ENCODE assay signal across 12 mouse cellular contexts in the genomic region with DNA sequence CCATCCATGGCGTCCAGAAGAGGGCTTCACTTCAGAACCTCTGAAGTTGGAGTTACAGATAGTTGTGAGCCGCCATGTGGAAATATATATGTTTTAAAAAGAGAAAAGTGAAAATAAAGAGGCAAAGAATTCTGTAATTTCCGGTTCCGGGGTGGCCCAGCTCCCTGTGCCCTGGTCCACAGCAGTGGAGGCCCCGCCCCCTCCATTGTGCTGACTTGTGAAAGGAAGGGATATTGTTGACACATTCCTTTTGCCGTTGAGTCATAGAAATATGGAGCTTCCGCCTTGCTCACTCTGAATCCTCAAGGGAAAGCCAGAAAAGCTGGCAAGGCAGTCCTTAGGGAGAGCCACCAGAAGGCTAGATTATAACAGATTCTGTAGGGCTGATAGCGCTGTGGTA. TPM values are rescaled to one million over a fixed set of nuclear protein-coding genes. Genes with fewer than 3 reads are reported as not detected.
DNase-seq lines count a peak whose midpoint lies in the region; TF ChIP-seq lines count a peak whose summit lies in the region.
"Had no signal": no experiment of that assay in that cellular context is flagged by ENCODE, and none has a peak within 500 bp of the region (broad histone marks: within the 10 kb centered on the region; RNA-seq: fewer than 3 reads in every experiment).

No protein-coding gene starts in this region.

- peak; percentile 54 for DNase-seq in kidney, postnatal 10 days
- no peak for DNase-seq in kidney, adult 18-20 months
- peak; percentile 21 to 43 for DNase-seq in heart, postnatal 14 days
- DNase-seq in lung, adult 2 months, result peak; percentile 56
- DNase-seq in urinary bladder, adult 2 months (ENCODE audit: low spot score), result peak; percentile 34
- DNase-seq in left cerebral cortex, adult 8-10 months (ENCODE audit: low spot score in 2 of 2), result no peak
- DNase-seq in embryo, embryonic 10.5 days (ENCODE audit: low spot score), result no peak
- no peak for DNase-seq in right cerebral cortex, postnatal 4 days
- DNase-seq: cerebellum, adult 11-12 months had no signal

- intact Hi-C loops in heart, postnatal 14 days (cut with DNase I), result no loop called here

- H3K4me1 ChIP-seq in lung, adult 2 months (ENCODE audit: control insufficient read depth, insufficient read depth, low read length), result peaks cover 6% of the 10 kb centered on the region
- H3K4me1 ChIP-seq: liver, embryonic 15.5 days had no signal

- no peak for TF ChIP-seq POLR2A in lung, adult 2 months (IDR thresholded peaks at IDR 0.05; ENCODE audit: borderline replicate concordance, extremely low read depth, low read depth, low read length)

- no peak for TF ChIP-seq CTCF in lung, adult 2 months (IDR thresholded peaks at IDR 0.05; ENCODE audit: insufficient read depth, low read length)

- 45% methylated on average over 8 of the region's 8 CpGs for WGBS in lung, adult 2 months

- peak overlapping the region; percentile 36 for H3K4me3 ChIP-seq in lung, adult 2 months (replicated peaks; ENCODE audit: extremely low read depth, low read depth, low read length)
- H3K4me3 ChIP-seq: erythroblast, embryonic 14.5 days; liver, embryonic 15.5 days had no signal

RNA-seq across cellular contexts. Expression of a gene that starts 9.5 kb away (rescaled TPM):
- total RNA-seq in heart, postnatal 14 days (2021), result under 1 TPM; 0.12 to 0.20 TPM
- polyA plus RNA-seq in lung, adult 2 months (2012; rRNA removed), result 6.0 TPM in 2 replicates
- 0.11 and 0.16 TPM in 2 replicates for polyA plus RNA-seq in urinary bladder, adult 2 months (2012; rRNA removed)
- not detected for total RNA-seq in left cerebral cortex, adult 8-10 months (2022)
- total RNA-seq: layer of hippocampus, postnatal 10 days had no signal
- polyA plus RNA-seq: erythroblast, embryonic 14.5 days; liver, embryonic 15.5 days had no signal

RNA-seq across cellular contexts. Expression of a gene that starts 52.5 kb away (rescaled TPM):
- total RNA-seq in heart, postnatal 14 days (2021), result 10 to 100 TPM; 92.0 to 94.3 TPM
- polyA plus RNA-seq in lung, adult 2 months (2012; rRNA removed), result 17.4 and 24.2 TPM in 2 replicates
- 28.2 and 47.5 TPM in 2 replicates for polyA plus RNA-seq in urinary bladder, adult 2 months (2012; rRNA removed)
- 100 to 1,000 TPM; 137 to 157 (median 145) TPM for total RNA-seq in left cerebral cortex, adult 8-10 months (2022)

Comparison
In these comparisons a context has a peak if more than half of its experiments do, and no peak if none do; other contexts are left out.
1. DNase-seq: peak in kidney, postnatal 10 days (single experiment), heart, postnatal 14 days (2 of 2), lung, adult 2 months (single experiment) and urinary bladder, adult 2 months (single experiment); none in kidney, adult 18-20 months (single experiment), left cerebral cortex, adult 8-10 months (0 of 2), embryo, embryonic 10.5 days (single experiment) and right cerebral cortex, postnatal 4 days (single experiment).